Mouse (Mus musculus) forebrain, embryonic 16.5 days (tissue): ENCODE results near the gene Ssh3. TPM values are rescaled to one million over a fixed set of nuclear protein-coding genes. Genes with fewer than 3 reads are reported as not detected.

Experiments
- ATAC-seq: fragments of 200-750 bp; cut with Nextera tagmentation; 2 replicates; pipeline ENCODE4 v1.8.0; 2017; ENCODE audit warnings: mild to moderate bottlenecking, moderate library complexity
- H3K27ac ChIP-seq: fragments of 300-500 bp; sonication (generic); 2 replicates; pipeline ENCODE4 v1.5.1; 2014; ENCODE audit warnings: low read length, control low read depth
- H3K27me3 ChIP-seq: fragments of 300-500 bp; sonication (generic); replicated peaks from 2 replicates; pipeline ENCODE4 v1.6.1; 2014; ENCODE audit warnings: low read length; ENCODE audit not compliant: control insufficient read depth, insufficient read depth
- H3K36me3 ChIP-seq: fragments of 300-500 bp; sonication (generic); 2 replicates; pipeline ENCODE4 v1.6.1; 2014; ENCODE audit not compliant: control insufficient read depth, insufficient read depth
- H3K4me1 ChIP-seq: fragments of 300-500 bp; sonication (generic); replicated peaks from 2 replicates; pipeline ENCODE4 v1.6.1; 2014; ENCODE audit warnings: low read length; ENCODE audit not compliant: control insufficient read depth, insufficient read depth
- H3K4me2 ChIP-seq: fragments of 300-500 bp; sonication (generic); 2 replicates; pipeline ENCODE4 v1.6.1; 2014; ENCODE audit warnings: mild to moderate bottlenecking, low read length, control low read depth
- H3K4me3 ChIP-seq: fragments of 300-500 bp; sonication (generic); replicated peaks from 2 replicates; pipeline ENCODE4 v1.5.1; 2014; ENCODE audit warnings: mild to moderate bottlenecking, low read length, control low read depth
- H3K9ac ChIP-seq: fragments of 300-500 bp; sonication (generic); replicated peaks from 2 replicates; pipeline ENCODE4 v1.6.1; 2014; ENCODE audit warnings: low read depth, low read length, control low read depth
- H3K9me3 ChIP-seq: fragments of 300-500 bp; sonication (generic); 2 replicates; pipeline ENCODE4 v1.6.1; 2016; ENCODE audit warnings: low read length; ENCODE audit not compliant: control insufficient read depth
- WGBS: fragments of 180-500 bp; shearing (Covaris S2); extraction: QIAGEN DNeasy Blood & Tissue Kit; methylation state at CpG from one replicate; pipeline ENCODE4 v1.1.7; 2014; 5-methylcytosine and 5-hydroxymethylcytosine counted together
- polyA plus RNA-seq: library from polyadenylated mRNA; unstranded; fragments of >200 nt; fragmentation: Nextera tagmentation; extraction: Ambion mirVana; gene quantifications from 2 replicates; pipeline ENCODE4 v1.2.1, GENCODE M21; 2015

Gene Ssh3
- polyA plus RNA-seq, 1 experiment from 2014 or later = 11.8 TPM

GRCm38 (mm10) chr19:4304251-4304821 is 35.4 kb upstream of the Ssh3 start:
- Histone ChIP-seq H3K4me2 (peak overlapping the region; percentile 93), H3K27me3 (no peaks in the 10 kb centered on the region), H3K4me3 (peak overlapping the region; percentile 90; the same call in 1 of the 2 replicates), H3K9me3 (no peaks in the 10 kb centered on the region), H3K36me3 (no peaks in the 10 kb centered on the region), H3K27ac (no peak overlapping the region), H3K4me1 (peaks cover 63% of the 10 kb centered on the region), H3K9ac (no peak overlapping the region)
- WGBS = 73% methylated on average over 5 of the region's 5 CpGs
- ATAC-seq = no peak

- no peak overlapping the region for H3K4me3 ChIP-seq
Observed at GRCm38 (mm10) chr19:4303640-4303995, 34.6 kb upstream of the Ssh3 start.

GRCm38 (mm10) chr19:4302936-4303639 is 34.1 kb upstream of the Ssh3 start:
- Histone ChIP-seq H3K27ac (no peak overlapping the region; the same call in 1 of the 2 replicates), H3K4me1 (peaks cover 63% of the 10 kb centered on the region), H3K36me3 (no peaks in the 10 kb centered on the region), H3K27me3 (no peaks in the 10 kb centered on the region), H3K4me2 (0 out of 2 replicates have a peak overlapping the region, but pooled peaks have one; percentile 9), H3K9me3 (no peaks in the 10 kb centered on the region), H3K9ac (no peak overlapping the region), H3K4me3 (no peak overlapping the region)
- ATAC-seq = 0 out of 2 replicates have a peak, but pooled peaks have one; percentile 5
- WGBS = 60% methylated on average over 7 of the region's 7 CpGs

More at GRCm38 (mm10) chr19:4303640-4303995, 34.6 kb upstream of the Ssh3 start:
- no peak for ATAC-seq
- no peaks in the 10 kb centered on the region for H3K36me3 ChIP-seq
- H3K4me1 ChIP-seq = peaks cover 63% of the 10 kb centered on the region
- H3K27me3 ChIP-seq = no peaks in the 10 kb centered on the region
- WGBS = 84% methylated on average over 5 of the region's 5 CpGs
- H3K4me2 ChIP-seq = no peak overlapping the region
- H3K27ac ChIP-seq = no peak overlapping the region
- no peaks in the 10 kb centered on the region for H3K9me3 ChIP-seq
- no peak overlapping the region for H3K9ac ChIP-seq

GRCm38 (mm10) chr19:4301735-4302651 is 33.0 kb upstream of the Ssh3 start:
- H3K4me1 ChIP-seq = peaks cover 62% of the 10 kb centered on the region
- peak overlapping the region; percentile 38; the same call in 1 of the 2 replicates for H3K27ac ChIP-seq
- no peak for ATAC-seq
- no peaks in the 10 kb centered on the region for H3K9me3 ChIP-seq
- H3K27me3 ChIP-seq = no peaks in the 10 kb centered on the region
- no peaks in the 10 kb centered on the region for H3K36me3 ChIP-seq
- no peak overlapping the region for H3K4me3 ChIP-seq
- 0 out of 2 replicates have a peak overlapping the region, but pooled peaks have one; percentile 12 for H3K9ac ChIP-seq
- peak overlapping the region; percentile 8 for H3K4me2 ChIP-seq
- 39% methylated on average over 21 of the region's 21 CpGs for WGBS

GRCm38 (mm10) chr19:4300852-4301734 is 32.1 kb upstream of the Ssh3 start:
- 71% methylated on average over 11 of the region's 11 CpGs for WGBS
- H3K9ac ChIP-seq = no peak overlapping the region

DNA sequence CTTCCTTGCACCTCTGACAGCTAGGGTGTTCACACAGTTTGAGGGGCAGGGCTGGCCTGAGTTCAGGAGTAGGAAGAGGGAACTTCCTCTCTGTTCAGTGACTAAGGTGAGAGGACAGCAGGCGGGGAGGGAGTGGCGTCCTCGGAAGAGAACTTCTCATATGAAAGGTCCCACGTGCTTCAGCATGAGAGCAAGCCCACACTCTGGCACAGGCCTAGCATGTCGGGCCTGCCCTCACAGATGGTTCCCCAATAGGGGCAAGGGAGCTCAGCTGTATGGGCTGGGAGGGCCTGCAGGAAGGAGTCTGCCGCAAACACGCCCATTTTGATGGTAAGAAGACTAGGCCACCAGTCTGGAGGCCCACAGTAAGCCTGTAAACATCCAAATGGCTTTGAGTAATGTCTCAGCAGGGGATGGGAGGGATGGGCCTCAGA is 31.3 kb upstream of the Ssh3 start:
- no peak overlapping the region for H3K4me2 ChIP-seq
- peaks cover 54% of the 10 kb centered on the region for H3K4me1 ChIP-seq
- no peaks in the 10 kb centered on the region for H3K9me3 ChIP-seq
- no peak for ATAC-seq
- no peaks in the 10 kb centered on the region for H3K27me3 ChIP-seq
- no peaks in the 10 kb centered on the region for H3K36me3 ChIP-seq
- no peak overlapping the region for H3K9ac ChIP-seq
- no peak overlapping the region for H3K27ac ChIP-seq
- 47% methylated on average over 7 of the region's 7 CpGs for WGBS
- no peak overlapping the region for H3K4me3 ChIP-seq

More at GRCm38 (mm10) chr19:4300852-4301734, 32.1 kb upstream of the Ssh3 start:
- Histone ChIP-seq H3K9me3 (no peaks in the 10 kb centered on the region), H3K27ac (peak overlapping the region; percentile 38; the same call in 1 of the 2 replicates), H3K36me3 (no peaks in the 10 kb centered on the region), H3K4me3 (no peak overlapping the region), H3K4me1 (peaks cover 55% of the 10 kb centered on the region), H3K4me2 (no peak overlapping the region), H3K27me3 (no peaks in the 10 kb centered on the region)
- ATAC-seq = no peak

DNA sequence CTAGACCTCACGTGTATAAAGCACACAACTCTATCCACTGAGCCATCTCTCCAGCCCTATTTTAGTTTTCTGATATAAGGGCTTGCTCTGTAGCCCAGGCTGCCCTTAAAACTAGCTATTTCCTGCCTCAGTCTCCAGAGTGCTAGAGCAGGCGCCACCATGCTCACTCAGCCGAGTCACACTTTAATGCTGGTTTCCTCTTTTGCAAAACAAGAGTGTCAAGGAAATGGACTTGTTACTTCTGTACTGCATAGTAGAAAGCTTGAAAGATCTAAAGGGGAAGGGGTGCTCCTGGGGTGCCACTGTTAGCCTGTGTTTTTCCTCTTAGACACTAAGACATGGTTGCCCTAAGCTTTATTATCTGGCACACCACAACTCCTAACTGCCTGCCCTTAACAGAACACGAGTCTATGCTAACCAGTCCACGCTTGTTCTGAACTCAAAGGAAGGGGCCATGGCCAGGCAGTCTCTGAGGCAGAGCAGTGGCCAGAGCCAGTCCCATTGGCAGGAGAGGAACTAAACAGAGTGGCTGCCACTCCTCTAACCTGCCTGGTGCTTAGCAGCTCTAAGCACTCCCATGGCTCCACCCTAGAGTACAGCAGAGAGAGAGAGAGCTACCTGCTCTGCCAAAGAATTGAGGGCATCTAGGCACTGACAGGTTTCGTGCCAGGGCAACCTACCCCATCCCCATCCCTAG is 30.7 kb upstream of the Ssh3 start:
- Histone ChIP-seq H3K4me3 (no peak overlapping the region), H3K36me3 (no peaks in the 10 kb centered on the region)

GRCm38 (mm10) chr19:4299126-4299525 is 30.1 kb upstream of the Ssh3 start:
- Histone ChIP-seq H3K4me1 (peaks cover 42% of the 10 kb centered on the region), H3K4me2 (no peak overlapping the region), H3K9ac (no peak overlapping the region), H3K27ac (no peak overlapping the region), H3K4me3 (no peak overlapping the region), H3K9me3 (no peaks in the 10 kb centered on the region), H3K27me3 (no peaks in the 10 kb centered on the region), H3K36me3 (no peaks in the 10 kb centered on the region)
- no peak for ATAC-seq
- 92% methylated on average over 7 of the region's 7 CpGs for WGBS

More for the DNA sequence above, 30.7 kb upstream of the Ssh3 start:
- H3K27me3 ChIP-seq = no peaks in the 10 kb centered on the region
- H3K27ac ChIP-seq = no peak overlapping the region
- H3K9ac ChIP-seq = no peak overlapping the region
- ATAC-seq = no peak
- no peak overlapping the region for H3K4me2 ChIP-seq
- WGBS = 81% methylated on average over 6 of the region's 6 CpGs
- H3K9me3 ChIP-seq = no peaks in the 10 kb centered on the region
- peaks cover 48% of the 10 kb centered on the region for H3K4me1 ChIP-seq
